Mouse (Mus musculus) stomach, embryonic 15.5 days (tissue): ENCODE measurements around the gene Hexim2. TPM values are rescaled to one million over a fixed set of nuclear protein-coding genes. Genes with fewer than 3 reads are reported as not detected.

Experiments used
- ATAC-seq: fragments of 200-750 bp; cut with Nextera tagmentation; 2 replicates; pipeline ENCODE4 v1.8.0; 2017; ENCODE audit warnings: low read depth, moderate number of reproducible peaks, moderate TSS enrichment; ENCODE audit not compliant: insufficient read depth, low FRiP score
- H3K27ac ChIP-seq: fragments of 300-500 bp; sonication (generic); 2 replicates; pipeline ENCODE4 v1.5.1; 2015; ENCODE audit warnings: mild to moderate bottlenecking, inconsistent platforms
- H3K27me3 ChIP-seq: fragments of 300-500 bp; sonication (generic); replicated peaks from 2 replicates; pipeline ENCODE4 v1.6.1; 2015; ENCODE audit warnings: inconsistent platforms
- H3K36me3 ChIP-seq: fragments of 300-500 bp; sonication (generic); 2 replicates; pipeline ENCODE4 v1.6.1; 2015; ENCODE audit warnings: inconsistent platforms
- H3K4me1 ChIP-seq: fragments of 300-500 bp; sonication (generic); 2 replicates; pipeline ENCODE4 v1.6.1; 2015; ENCODE audit warnings: inconsistent platforms
- H3K4me2 ChIP-seq: fragments of 300-500 bp; sonication (generic); 2 replicates; pipeline ENCODE4 v1.6.1; 2015; ENCODE audit warnings: mild to moderate bottlenecking, inconsistent platforms
- H3K4me3 ChIP-seq: fragments of 300-500 bp; sonication (generic); replicated peaks from 2 replicates; pipeline ENCODE4 v1.5.1; 2015; ENCODE audit warnings: inconsistent platforms
- H3K9ac ChIP-seq: fragments of 300-500 bp; sonication (generic); 2 replicates; pipeline ENCODE4 v1.6.1; 2015; ENCODE audit warnings: inconsistent platforms
- H3K9me3 ChIP-seq: fragments of 300-500 bp; sonication (generic); 2 replicates; pipeline ENCODE4 v1.6.1; 2016; ENCODE audit warnings: inconsistent platforms
- WGBS: fragments of 180-500 bp; shearing (Covaris S2); methylation state at CpG from one replicate; pipeline ENCODE4 v1.1.7; 2015; 5-methylcytosine and 5-hydroxymethylcytosine counted together
- polyA plus RNA-seq: library from polyadenylated mRNA; unstranded; fragments of >200 nt; fragmentation: Nextera tagmentation; extraction: Ambion mirVana; gene quantifications from 2 replicates; pipeline ENCODE4 v1.2.1, GENCODE M21; 2015

Gene Hexim2
- polyA plus RNA-seq, result 6.8 and 8.7 TPM in 2 replicates

DNA sequence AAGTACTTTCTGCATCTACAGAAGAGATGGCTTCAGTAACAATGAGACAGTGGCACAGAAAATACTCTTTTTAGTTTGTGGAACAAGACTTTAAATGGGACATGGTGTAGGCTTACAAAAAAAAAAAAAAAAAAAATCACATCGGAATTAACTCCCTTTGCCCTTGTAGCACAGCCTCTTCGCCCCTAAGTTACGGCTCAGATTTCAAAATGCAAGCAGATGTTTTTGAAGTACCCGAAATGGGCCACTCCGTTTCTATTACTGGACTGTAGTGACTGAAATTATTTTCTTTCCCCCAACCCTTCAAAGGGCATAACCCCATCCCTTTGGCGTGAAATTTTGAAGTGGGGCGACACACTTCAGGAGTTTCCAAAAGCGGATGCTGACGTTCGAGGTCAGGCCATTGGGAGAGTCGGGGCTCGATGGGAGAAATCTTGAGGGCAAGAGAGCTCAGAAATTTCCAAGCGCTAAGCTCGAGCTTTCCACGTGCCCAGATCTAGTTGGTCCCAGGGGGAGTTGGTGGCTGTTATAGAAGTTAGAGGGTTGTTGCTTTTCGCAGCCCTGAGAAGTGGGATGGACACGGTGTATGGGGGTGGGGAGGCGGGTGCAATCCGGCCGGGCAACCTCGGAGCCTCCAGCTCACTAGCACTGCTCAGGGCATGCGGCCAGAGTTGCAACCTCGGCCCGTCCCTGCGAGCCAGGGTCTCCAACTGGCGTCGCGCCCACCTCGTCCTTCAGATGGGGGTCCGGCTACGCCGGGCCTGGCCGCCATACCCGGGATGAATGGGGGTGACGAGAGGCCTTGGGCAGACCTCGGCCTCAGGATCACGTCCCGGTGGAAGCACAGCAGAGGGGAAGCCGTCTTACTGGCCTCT lies at the start of gene Hexim2:
Hexim2 (plus strand) TSS at position 729 of the 875 bp plus-strand sequence.
- no peaks in the 10 kb centered on the region for H3K9me3 ChIP-seq
- H3K4me2 ChIP-seq, result peak within 1 kb of the TSS; percentile 70
- peak within 1 kb of the TSS; percentile 99 for H3K9ac ChIP-seq
- ATAC-seq, result peak; percentile 40; the same call in 1 of the 2 replicates
- peak within 1 kb of the TSS; percentile 92 for H3K4me3 ChIP-seq
- peak within 1 kb of the TSS; percentile 97 for H3K27ac ChIP-seq
- under 1% methylated on average over 39 of the region's 39 CpGs for WGBS
- H3K4me1 ChIP-seq, result peaks cover 24% of the 10 kb centered on the region
- no peaks in the 10 kb centered on the region for H3K36me3 ChIP-seq
- no peaks in the 10 kb centered on the region for H3K27me3 ChIP-seq

DNA sequence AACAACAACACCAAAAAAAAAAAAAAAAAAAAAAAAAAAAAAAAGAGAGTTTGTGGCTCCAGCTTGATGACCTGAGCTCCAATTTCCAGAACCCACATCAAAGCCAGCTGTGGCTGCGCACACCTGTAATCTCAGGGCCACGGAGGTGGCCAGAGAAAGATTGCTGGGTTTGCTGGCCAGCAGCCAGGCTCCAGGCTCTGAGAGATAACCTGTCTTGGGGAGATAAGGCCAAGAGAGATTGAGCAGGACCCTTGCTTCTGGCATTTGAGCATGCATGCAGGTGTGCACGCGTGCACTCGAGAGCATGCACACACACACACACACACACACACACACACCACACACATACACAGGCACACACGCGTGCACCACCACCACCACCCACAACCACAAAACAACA lies 38.9 kb upstream of the Hexim2 start:
- H3K27ac ChIP-seq, result no peak overlapping the region
- ATAC-seq, result no peak
- WGBS, result 80% methylated on average over 7 of the region's 7 CpGs

DNA sequence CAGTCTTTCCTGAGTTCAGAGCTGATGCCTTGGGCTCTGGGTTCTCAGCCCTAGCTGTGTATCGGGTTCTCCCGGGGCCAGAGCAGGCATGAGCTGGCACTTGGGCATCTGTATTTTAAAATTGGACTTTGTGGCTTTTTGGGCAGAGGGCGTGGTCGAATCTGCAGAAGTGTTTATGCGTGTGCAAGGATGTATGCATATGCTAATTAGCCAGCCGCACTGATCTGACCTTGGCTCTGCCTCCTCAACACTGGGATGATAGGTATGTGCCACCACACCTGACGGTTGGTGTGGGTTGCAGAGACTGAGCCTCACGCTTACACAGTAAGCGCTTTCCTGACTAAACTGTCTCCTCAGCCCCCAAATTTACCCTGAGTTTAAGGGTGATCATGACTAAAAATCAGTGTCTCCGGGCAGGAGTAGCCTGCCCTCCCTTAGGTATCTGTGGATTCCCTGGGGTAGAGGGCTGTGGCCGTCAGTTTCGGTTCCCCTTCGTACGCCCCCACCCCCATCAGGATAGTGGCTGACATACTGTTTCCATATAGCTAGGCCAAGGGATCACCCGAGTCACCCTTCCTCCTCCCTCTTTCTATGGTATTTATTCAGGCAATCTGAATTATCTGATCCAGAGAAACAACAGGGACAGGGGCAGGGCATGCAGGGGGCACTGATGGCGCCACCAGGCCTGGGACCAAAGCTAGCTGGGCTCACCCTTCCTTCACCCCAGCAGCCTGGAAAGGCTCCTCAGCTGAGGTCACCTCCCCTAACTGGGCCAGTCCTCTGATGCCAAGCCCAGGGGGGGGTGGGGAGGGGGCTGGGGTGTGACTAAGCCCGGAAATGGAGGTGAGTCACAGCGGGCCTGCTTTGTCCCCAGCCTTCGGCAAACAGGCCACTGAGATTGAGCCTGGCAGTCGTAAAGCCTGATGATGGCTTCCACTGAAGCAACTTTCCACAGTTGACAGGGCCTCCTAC lies 38.1 kb upstream of the Hexim2 start:
- Histone ChIP-seq H3K27me3 (no peaks in the 10 kb centered on the region), H3K27ac (peak overlapping the region; percentile 76), H3K9me3 (no peaks in the 10 kb centered on the region), H3K4me2 (no peak overlapping the region), H3K4me1 (peaks cover 10% of the 10 kb centered on the region), H3K4me3 (no peak overlapping the region), H3K9ac (no peak overlapping the region), H3K36me3 (no peaks in the 10 kb centered on the region)
- 58% methylated on average over 20 of the region's 20 CpGs for WGBS
- ATAC-seq, result peak; percentile 80

More for the DNA sequence above, 38.9 kb upstream of the Hexim2 start:
- Histone ChIP-seq H3K4me3 (no peak overlapping the region), H3K27me3 (no peaks in the 10 kb centered on the region), H3K9ac (no peak overlapping the region), H3K4me2 (no peak overlapping the region), H3K4me1 (peaks cover 10% of the 10 kb centered on the region), H3K36me3 (no peaks in the 10 kb centered on the region), H3K9me3 (no peaks in the 10 kb centered on the region)

DNA sequence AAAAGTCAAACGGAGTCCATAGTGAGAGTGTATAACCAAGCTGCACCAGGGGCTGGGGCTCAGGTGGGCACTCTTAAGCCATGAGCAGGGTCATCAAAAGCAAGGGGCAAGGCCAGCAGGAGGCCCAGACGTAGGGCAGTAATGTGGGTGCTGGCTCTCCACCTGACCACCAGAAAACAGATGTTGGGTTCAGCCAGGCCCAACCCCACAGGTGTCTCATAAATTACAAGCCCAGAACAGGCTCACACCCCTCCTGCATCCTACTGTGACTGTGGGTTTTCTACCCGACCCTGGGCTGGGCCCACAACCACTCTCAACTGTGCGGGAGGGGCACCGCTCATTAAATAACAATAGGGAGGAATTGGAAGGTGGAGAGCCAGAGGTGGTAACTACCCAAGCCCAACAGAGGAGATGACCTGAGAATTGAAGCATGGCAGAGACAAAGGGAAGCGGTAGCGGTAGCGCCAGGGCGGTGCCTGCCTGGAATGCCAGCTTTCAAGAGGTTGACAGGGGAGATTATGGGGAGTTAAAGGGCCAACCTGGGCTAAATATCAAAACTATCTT lies 37.0 kb upstream of the Hexim2 start:
- no peak overlapping the region for H3K4me2 ChIP-seq
- H3K4me3 ChIP-seq, result no peak overlapping the region
- no peaks in the 10 kb centered on the region for H3K36me3 ChIP-seq
- ATAC-seq, result no peak
- H3K27ac ChIP-seq, result peak overlapping the region; percentile 76
- no peak overlapping the region for H3K9ac ChIP-seq
- peaks cover 12% of the 10 kb centered on the region for H3K4me1 ChIP-seq
- H3K9me3 ChIP-seq, result no peaks in the 10 kb centered on the region
- peaks cover under 1% of the 10 kb centered on the region; the same call in 1 of the 2 replicates for H3K27me3 ChIP-seq
- WGBS, result 68% methylated on average over 9 of the region's 9 CpGs

DNA sequence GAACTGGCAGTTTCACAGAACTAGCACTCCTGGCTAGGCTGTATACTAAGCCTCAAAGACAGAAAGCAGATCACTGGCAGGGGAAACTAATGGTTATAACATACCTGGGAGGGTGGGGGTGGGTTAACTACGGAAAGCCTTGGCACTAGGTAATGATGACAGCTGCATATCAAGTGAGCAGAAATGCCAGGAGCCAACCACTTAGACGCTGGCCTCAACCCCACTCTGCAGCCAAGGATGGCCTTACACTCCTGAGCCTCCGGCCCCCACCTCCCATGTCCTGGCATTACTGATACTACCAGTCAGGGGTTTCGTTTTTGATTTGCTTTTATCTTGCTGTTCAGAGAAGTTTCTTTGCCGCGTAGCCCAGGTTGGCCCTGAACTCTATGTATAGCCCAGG lies 36.4 kb upstream of the Hexim2 start:
- WGBS, result 92% methylated on average over 6 of the region's 6 CpGs
- no peak for ATAC-seq
- H3K4me1 ChIP-seq, result peaks cover 16% of the 10 kb centered on the region
- H3K4me3 ChIP-seq, result no peak overlapping the region
- H3K9me3 ChIP-seq, result no peaks in the 10 kb centered on the region
- no peak overlapping the region for H3K9ac ChIP-seq
- H3K4me2 ChIP-seq, result no peak overlapping the region
- peaks cover 3% of the 10 kb centered on the region; the same call in 1 of the 2 replicates for H3K27me3 ChIP-seq
- no peak overlapping the region for H3K27ac ChIP-seq
- no peaks in the 10 kb centered on the region for H3K36me3 ChIP-seq

DNA sequence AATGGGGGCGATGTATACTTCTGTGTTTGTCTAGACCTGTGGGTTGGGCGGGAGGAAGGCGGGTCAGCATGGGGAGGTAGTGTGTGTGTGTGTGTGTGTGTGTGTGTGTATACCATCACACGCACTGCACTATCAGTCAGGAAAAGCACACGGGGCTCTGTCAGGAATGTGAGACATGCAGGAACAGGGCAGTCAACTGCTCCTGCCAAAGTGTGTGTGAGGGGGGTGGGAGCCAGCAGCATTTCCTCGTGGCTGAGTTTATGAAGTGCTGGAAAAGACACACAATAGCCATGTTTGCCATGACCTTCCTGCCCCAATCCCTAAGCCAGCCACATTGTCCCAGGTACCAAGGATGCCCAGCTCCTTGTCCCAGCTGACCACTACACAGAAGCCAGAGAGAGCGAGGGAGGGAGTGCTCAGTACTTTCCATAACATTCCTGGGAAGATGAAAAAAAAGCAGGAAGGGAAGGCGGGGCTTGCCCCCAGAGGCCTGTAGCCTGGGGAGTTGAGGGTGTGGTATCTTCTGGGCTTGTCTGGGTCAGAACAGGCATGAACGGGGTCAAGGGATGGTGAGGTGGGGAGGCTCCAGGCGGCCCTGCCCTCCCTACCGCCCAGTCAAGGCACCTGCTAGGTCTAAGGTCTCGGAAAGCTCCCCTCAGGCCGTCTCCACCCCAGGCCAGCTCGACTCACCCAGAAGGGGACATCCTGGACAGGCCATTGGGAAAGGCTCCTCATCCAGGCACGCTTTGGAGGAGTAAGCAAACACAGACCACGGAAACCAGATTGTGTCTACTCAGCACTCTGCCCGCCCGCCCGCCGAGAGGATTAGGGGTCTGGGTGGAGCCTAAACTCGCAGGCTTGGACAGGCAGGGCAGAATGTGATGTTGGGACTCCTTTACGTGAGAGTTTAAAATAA lies 35.0 kb upstream of the Hexim2 start:
- Histone ChIP-seq H3K4me1 (peaks cover 31% of the 10 kb centered on the region), H3K4me3 (0 out of 2 replicates have a peak overlapping the region, but pooled peaks have one; percentile 5), H3K9ac (no peak overlapping the region), H3K4me2 (peak overlapping the region; percentile 48), H3K36me3 (no peaks in the 10 kb centered on the region), H3K27ac (peak overlapping the region; percentile 80), H3K27me3 (peaks cover 10% of the 10 kb centered on the region; the same call in 1 of the 2 replicates), H3K9me3 (no peaks in the 10 kb centered on the region)
- 18% methylated on average over 22 of the region's 22 CpGs for WGBS
- no peak for ATAC-seq

DNA sequence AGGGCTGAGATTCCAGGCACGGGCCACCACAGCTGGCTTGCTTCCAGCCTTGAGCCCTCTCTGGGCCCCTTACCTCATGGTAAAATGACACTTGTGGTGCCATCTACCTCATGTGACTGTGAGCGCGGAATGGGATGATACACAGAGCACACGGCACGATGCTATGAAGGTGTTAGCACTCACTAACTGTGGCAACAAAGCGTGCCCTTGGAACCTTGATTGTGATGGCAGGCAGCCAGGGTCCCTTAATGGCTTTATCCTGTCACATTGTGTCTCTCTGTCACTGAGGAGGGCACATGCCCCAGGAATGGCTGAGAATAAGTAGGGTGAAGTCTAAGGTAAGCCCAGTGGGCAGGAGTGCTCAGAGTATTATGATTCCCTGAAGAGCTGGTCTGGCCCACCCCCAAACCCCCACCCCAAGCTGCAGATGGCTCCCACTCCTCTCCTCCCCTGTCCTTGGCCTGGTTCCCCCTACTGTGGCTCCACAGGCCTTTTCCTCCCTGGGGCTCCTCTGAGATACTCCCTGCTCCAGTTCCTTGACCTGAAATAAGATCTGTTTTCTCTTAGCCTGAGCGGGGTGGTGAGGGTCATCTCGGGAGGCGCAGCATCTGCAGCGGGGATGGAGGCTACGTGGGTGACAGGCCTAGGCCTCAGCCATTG lies 33.6 kb upstream of the Hexim2 start:
- Histone ChIP-seq H3K9me3 (no peaks in the 10 kb centered on the region), H3K4me2 (no peak overlapping the region), H3K27ac (no peak overlapping the region), H3K36me3 (no peaks in the 10 kb centered on the region), H3K9ac (no peak overlapping the region), H3K4me3 (no peak overlapping the region), H3K4me1 (peaks cover 38% of the 10 kb centered on the region), H3K27me3 (peaks cover 10% of the 10 kb centered on the region; the same call in 1 of the 2 replicates)
- 83% methylated on average over 11 of the region's 11 CpGs for WGBS
- ATAC-seq, result no peak

DNA sequence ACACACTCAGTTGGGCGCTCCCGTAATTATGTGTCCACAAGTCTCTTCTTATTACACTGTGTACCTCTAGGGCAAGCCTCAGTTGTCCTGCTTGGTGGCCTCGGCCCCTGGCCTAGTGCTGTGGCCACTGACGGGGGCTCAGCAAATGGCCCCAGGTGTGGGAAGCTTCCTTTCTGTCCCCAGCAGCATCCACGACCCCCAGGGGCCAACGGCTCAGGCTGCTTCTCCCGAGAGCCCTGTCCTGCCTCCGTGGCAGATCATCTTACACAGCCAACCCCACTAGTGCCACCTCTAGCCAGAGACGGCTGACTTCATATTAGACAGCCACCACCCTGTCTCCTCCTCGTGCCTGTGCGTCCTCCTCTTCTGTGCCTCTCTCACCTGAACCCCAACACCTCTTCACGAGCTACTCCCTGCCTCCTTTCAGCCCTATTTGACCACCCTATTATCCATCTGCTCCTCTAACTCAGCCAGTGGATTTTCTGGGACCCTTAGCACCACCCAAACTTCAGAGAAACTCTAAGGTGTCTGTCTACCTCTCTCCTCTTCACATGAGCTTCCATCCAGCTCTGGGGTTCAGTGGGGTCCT lies 32.8 kb upstream of the Hexim2 start:
- H3K36me3 ChIP-seq, result no peaks in the 10 kb centered on the region
- no peak for ATAC-seq
- 68% methylated on average over 12 of the region's 12 CpGs for WGBS
- H3K27ac ChIP-seq, result no peak overlapping the region
- H3K9me3 ChIP-seq, result no peaks in the 10 kb centered on the region
- peaks cover 10% of the 10 kb centered on the region; the same call in 1 of the 2 replicates for H3K27me3 ChIP-seq
- H3K4me1 ChIP-seq, result peaks cover 40% of the 10 kb centered on the region
- no peak overlapping the region for H3K4me3 ChIP-seq
- H3K4me2 ChIP-seq, result no peak overlapping the region
- no peak overlapping the region for H3K9ac ChIP-seq

DNA sequence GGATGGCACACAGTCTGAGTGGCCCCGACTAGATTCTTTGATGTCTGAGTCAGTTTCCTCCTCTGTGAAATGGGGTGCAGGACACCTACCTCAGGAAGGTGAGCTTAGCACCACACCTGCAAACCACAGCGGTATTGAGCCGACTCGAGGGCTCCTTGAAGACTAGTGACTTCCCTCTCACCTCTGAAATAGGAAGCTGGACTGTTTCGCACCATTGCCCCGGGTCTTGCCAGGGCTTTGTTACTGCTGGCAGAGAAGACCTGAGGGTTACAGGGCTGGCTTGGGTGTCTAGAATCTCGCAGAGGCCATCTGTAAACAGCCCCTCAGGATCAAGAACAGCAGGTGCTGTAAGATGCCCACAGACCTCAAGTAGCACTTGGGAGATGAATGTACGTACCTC lies 31.9 kb upstream of the Hexim2 start:
- H3K4me1 ChIP-seq, result peaks cover 40% of the 10 kb centered on the region
- H3K9me3 ChIP-seq, result no peaks in the 10 kb centered on the region
- H3K27me3 ChIP-seq, result peaks cover 10% of the 10 kb centered on the region; the same call in 1 of the 2 replicates
- no peak overlapping the region for H3K27ac ChIP-seq
- H3K4me3 ChIP-seq, result no peak overlapping the region
- no peaks in the 10 kb centered on the region for H3K36me3 ChIP-seq
- WGBS, result 73% methylated on average over 8 of the region's 8 CpGs
- no peak overlapping the region for H3K9ac ChIP-seq
- H3K4me2 ChIP-seq, result no peak overlapping the region
- no peak for ATAC-seq

DNA sequence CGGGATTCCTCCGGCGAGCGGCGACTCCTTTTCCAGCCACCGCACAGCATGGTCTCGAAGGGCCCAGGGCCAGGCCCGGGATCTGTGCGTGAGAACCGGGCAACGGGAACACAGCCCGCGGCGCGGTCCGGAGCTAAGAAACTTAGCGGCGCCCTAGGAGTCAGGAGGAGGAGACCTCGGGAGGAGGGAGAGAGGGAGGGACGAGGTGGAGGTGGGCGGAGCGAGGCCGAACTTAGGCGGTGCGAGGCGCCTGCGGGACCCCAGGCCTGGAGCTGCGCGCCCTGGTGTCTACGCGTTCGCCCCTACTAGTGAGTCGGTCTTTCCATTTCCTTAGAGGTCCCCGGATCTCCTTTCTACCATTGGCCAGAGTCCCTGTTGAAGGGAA lies 30.8 kb upstream of the Hexim2 start, which contains the start of the genes Plcd3 and Acbd4:
Plcd3 (minus strand) TSS at position 178 of the 385 bp plus-strand sequence.
Acbd4 (plus strand) TSS at position 202 of the 385 bp plus-strand sequence.
- H3K4me1 ChIP-seq, result peaks cover 40% of the 10 kb centered on the region
- 0% methylated on average over 34 of the region's 34 CpGs for WGBS
- H3K9ac ChIP-seq, result peak within 1 kb of the TSS; percentile 26

More for the DNA sequence above, 30.8 kb upstream of the Hexim2 start, which contains the start of the genes Plcd3 and Acbd4:
- 0 out of 2 replicates have a peak within 1 kb of the TSS, but pooled peaks have one; percentile 32 for H3K27ac ChIP-seq
- peak within 1 kb of the TSS; percentile 62 for H3K4me3 ChIP-seq
- peaks cover 10% of the 10 kb centered on the region; the same call in 1 of the 2 replicates for H3K27me3 ChIP-seq
- H3K9me3 ChIP-seq, result no peaks in the 10 kb centered on the region
- peak within 1 kb of the TSS; percentile 89 for H3K4me2 ChIP-seq
- peak; percentile 54; the same call in 1 of the 2 replicates for ATAC-seq
- H3K36me3 ChIP-seq, result no peaks in the 10 kb centered on the region
